Mouse (Mus musculus) spleen, adult 2 months (tissue): ENCODE measurements around the gene Thsd7a.

Source experiments
- CTCF ChIP-seq: fragments of 200-500 bp; IDR thresholded peaks from 2 replicates; pipeline ENCODE4 v1.5.1; 2011; ENCODE audit warnings: mild to moderate bottlenecking, inconsistent platforms; ENCODE audit not compliant: insufficient read depth, insufficient read length, insufficient replicate concordance; ENCODE audit errors: extremely low read depth
- POLR2A ChIP-seq: fragments of 200-500 bp; IDR thresholded peaks from 2 replicates; pipeline ENCODE4 v1.6.1; 2011; ENCODE audit warnings: low read depth, low read length, inconsistent platforms

DNA sequence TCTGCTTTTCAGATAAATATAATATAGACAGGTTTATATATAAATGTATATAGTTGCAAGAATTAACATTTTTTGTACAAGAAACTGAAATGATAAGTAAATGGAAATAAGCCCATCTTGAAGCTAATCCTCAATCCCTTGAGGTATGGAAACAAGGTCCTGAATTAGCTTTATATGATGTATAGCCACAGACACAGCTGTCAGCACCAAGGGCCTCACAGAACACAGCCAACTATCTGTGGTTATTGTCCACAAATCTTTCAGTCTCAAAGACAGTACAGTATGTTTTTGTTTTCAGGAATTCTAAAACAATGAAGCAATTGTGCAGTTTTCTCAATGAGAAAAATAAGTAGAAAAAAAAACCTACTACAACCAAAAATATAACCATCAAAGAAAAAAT lies 400.5 kb downstream of the Thsd7a start:
- TF ChIP-seq CTCF (no peak), POLR2A (no peak)
